Mouse (Mus musculus): ENCODE data around the gene Fzd4.

DNA sequence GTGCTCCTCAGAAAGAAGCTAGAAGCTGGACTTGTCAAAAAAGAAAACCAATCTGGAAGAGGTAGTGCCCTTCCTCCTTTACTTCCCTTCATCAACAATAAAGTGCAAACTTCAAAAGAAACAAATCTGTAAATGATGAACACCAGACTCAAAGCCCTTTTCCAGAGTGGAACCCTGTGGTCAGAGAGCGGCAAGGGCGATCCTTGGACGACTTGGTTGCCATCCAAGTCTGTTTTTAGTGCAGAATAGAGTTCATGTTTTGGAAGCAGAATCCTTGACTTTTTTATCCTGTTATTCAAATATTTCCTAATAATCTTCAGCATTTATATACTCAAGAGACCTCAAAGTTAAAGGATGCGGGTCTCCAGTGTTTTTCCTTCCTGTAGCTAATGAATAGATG, 11.8 kb upstream of the Fzd4 start:
- TF ChIP-seq CTCF (IDR thresholded peaks at IDR 0.05; ENCODE audit: control insufficient read depth, insufficient read depth, insufficient read length) (no peak), MAX (IDR thresholded peaks at IDR 0.05) (no peak), USF1 (IDR thresholded peaks at IDR 0.05; ENCODE audit: low read depth) (no peak), MYOG (IDR thresholded peaks at IDR 0.05; ENCODE audit: control insufficient read depth, extremely low read depth, insufficient read length) (no peak)
